Mouse (Mus musculus): ENCODE results near the gene Smyd3. TPM values are rescaled to one million over a fixed set of nuclear protein-coding genes. Genes with fewer than 3 reads are reported as not detected.

Smyd3 gene
- polyA plus RNA-seq, 1 experiment, result 14.2 TPM

DNA sequence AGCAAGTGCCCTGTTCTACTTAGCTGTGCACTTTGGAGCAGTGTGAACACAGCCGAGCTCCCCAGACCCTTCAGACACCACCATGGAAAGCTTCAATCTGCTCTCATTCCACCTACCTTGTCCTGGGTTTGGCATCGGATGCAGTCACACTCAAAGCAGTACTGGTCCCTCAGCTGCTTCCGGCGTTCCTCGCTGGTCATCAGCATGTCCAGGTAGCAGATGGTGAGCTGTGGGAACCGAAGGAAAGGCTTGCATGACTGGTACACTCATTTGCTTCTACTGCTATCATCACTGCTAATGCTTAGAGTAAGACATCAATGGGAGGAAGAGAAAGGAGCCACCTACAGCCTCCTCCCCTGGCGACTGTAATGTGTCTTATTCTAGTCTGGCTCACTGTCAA lies 431.6 kb downstream of the Smyd3 start:
- TF ChIP-seq CTCF (IDR thresholded peaks at IDR 0.05; ENCODE audit: extremely low read depth, insufficient read depth, low read length) (no peak), POLR2A (IDR thresholded peaks at IDR 0.05; ENCODE audit: extremely low read depth, insufficient read depth, low read length) (no peak)
- Histone ChIP-seq H3K4me3 (ENCODE audit: insufficient read depth, low read length) (no peak overlapping the region), H3K4me1 (ENCODE audit: control insufficient read depth, insufficient read depth, low read length) (no peaks in the 10 kb centered on the region), H3K27ac (ENCODE audit: insufficient read depth, low read length) (no peak overlapping the region)

DNA sequence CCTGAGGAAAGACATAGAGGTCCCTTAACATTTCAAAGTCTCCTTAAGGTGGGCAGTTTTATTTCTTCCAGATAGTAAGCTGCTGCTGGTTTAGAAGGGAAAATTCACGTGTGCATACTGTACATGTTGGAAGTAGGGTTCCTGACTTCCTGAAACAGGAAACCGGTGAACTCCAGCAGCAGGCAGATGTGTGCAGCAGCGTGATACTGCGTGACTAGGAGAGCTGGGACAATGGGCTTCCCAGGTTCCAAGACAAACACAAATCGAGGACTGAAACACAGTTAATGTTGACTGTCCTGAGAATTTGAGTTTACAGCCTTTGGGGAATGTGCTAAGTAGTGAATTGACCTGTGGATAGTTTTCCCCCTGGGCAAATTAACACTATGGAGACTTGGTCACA lies 434.7 kb downstream of the Smyd3 start:
- no peak overlapping the region for H3K4me3 ChIP-seq (ENCODE audit: insufficient read depth, low read length)
- H3K4me1 ChIP-seq (ENCODE audit: control insufficient read depth, insufficient read depth, low read length), result no peaks in the 10 kb centered on the region
- no peak for TF ChIP-seq POLR2A (IDR thresholded peaks at IDR 0.05; ENCODE audit: extremely low read depth, insufficient read depth, low read length)
- TF ChIP-seq CTCF (IDR thresholded peaks at IDR 0.05; ENCODE audit: extremely low read depth, insufficient read depth, low read length), result no peak
- H3K27ac ChIP-seq (ENCODE audit: insufficient read depth, low read length), result no peak overlapping the region

DNA sequence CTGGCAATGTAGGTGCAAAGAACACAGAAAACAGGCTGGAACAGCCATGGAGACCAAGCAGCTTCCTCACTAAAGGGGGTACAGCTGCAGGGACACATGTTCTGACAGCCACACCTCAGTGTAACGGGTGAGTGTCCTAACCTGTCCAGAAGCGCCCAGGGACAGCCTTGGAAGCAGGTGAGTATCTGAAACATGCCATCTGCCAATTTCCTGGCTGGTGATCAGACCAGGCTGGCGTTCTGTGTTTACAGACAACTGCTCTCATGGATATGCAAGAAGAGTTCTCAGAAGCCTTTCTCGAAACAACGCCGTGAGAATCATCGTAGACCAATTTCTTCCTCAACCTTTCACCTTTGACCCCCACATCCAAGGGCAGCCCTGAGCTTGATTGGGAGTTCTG lies 444.0 kb downstream of the Smyd3 start:
- H3K4me3 ChIP-seq (ENCODE audit: insufficient read depth, low read length), result no peak overlapping the region
- TF ChIP-seq POLR2A (IDR thresholded peaks at IDR 0.05; ENCODE audit: extremely low read depth, insufficient read depth, low read length) (no peak), CTCF (IDR thresholded peaks at IDR 0.05; ENCODE audit: extremely low read depth, insufficient read depth, low read length) (no peak)
- no peak overlapping the region for H3K27ac ChIP-seq (ENCODE audit: insufficient read depth, low read length)
- no peaks in the 10 kb centered on the region for H3K4me1 ChIP-seq (ENCODE audit: control insufficient read depth, insufficient read depth, low read length)

DNA sequence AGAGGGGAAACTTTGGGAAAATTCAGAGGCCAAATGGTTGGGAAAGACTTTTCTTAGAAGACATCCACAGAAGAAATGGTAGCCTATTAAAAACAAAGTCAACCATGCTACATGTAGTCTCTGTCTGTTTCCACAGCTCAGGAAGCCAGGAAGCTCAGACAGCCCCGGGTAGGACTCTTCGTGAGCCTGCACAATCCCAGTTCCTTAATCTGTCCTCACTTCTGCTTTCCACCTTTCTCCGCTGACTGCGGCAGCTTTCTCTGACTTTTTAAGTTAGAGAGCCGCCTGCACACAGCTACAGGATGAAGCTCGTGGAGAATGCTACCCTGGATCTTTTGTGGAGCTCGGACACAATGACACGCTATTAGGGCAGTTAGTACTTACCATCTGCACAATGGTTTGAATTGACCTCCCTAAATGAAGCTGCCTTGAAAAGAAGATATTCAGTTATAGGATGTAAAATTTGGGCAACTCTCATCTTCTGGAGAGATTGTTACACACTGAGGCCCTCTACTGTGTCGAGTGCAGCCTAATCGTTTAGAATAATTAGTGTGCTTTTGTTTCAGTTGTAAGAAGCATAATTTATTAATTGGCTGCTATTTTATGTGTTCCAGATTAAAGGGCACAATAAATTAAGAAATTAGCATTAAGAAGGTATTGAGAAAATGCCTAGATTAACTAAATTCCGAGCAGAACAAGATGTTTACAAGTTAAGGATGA lies 444.7 kb downstream of the Smyd3 start:
- Histone ChIP-seq H3K4me1 (ENCODE audit: control insufficient read depth, insufficient read depth, low read length) (no peaks in the 10 kb centered on the region), H3K4me3 (ENCODE audit: insufficient read depth, low read length) (no peak overlapping the region), H3K27ac (ENCODE audit: insufficient read depth, low read length) (no peak overlapping the region)
- TF ChIP-seq CTCF (IDR thresholded peaks at IDR 0.05; ENCODE audit: extremely low read depth, insufficient read depth, low read length), result no peak
- TF ChIP-seq POLR2A (IDR thresholded peaks at IDR 0.05; ENCODE audit: extremely low read depth, insufficient read depth, low read length), result no peak

DNA sequence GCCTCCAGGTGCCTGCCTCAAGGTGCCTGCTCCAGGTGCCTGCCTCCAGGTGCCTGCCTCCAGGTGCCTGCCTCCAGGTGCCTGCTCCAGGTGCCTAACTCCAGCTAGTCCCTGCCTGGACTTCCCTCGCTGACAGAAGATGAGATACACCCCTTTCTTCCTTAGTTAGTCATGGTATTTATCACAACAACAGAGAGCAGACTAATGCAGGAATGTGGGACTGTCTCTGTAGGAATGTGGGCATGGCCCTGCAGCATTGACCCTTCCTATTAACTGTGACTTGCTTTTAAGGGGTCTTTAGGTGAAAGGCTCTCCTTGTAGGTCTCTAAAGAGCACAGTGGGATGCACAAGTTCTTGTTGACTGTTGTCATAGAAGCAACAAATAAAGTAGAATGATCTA lies 445.4 kb downstream of the Smyd3 start:
- Histone ChIP-seq H3K27ac (ENCODE audit: insufficient read depth, low read length) (no peak overlapping the region), H3K4me1 (ENCODE audit: control insufficient read depth, insufficient read depth, low read length) (no peaks in the 10 kb centered on the region), H3K4me3 (ENCODE audit: insufficient read depth, low read length) (no peak overlapping the region)
- TF ChIP-seq CTCF (IDR thresholded peaks at IDR 0.05; ENCODE audit: extremely low read depth, insufficient read depth, low read length) (no peak), POLR2A (IDR thresholded peaks at IDR 0.05; ENCODE audit: extremely low read depth, insufficient read depth, low read length) (no peak)

DNA sequence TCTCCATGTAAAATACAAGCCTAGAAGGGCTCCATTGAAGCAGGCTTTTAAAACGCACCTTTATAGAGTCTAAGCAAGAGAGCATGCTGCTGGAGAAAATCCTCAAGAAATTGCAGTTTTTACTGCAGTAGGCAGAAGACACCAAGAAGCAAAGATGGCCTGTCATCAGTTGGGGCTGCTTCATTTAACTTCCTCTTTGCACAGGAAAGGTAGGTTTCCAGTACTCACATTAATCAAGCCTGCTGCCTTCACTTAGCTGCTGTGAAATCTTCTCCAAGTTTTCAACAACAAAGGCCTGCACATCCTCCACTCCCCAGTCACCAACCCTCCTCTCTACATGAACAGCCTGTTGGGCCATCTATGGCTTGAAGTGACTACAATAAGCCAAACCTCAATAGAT lies 448.9 kb downstream of the Smyd3 start:
- Histone ChIP-seq H3K27ac (ENCODE audit: insufficient read depth, low read length) (no peak overlapping the region), H3K4me3 (ENCODE audit: insufficient read depth, low read length) (no peak overlapping the region), H3K4me1 (ENCODE audit: control insufficient read depth, insufficient read depth, low read length) (no peaks in the 10 kb centered on the region)
- TF ChIP-seq POLR2A (IDR thresholded peaks at IDR 0.05; ENCODE audit: extremely low read depth, insufficient read depth, low read length), result no peak
- TF ChIP-seq CTCF (IDR thresholded peaks at IDR 0.05; ENCODE audit: extremely low read depth, insufficient read depth, low read length), result no peak

DNA sequence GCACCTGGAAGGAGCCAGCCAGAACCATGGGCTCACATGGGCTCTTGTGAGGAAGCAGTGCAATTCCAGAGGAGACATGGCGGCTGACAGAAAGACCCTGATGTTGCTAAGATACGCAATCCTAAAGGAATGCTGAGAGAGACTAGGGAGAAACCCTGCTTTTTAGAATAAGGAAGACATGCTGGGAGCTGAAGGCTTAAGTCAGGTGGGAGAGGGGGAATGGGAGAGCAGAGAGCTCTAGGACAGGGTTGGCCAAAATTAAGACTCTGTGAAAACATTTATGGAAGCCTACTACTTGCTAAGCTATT lies 452.6 kb downstream of the Smyd3 start:
- TF ChIP-seq POLR2A (IDR thresholded peaks at IDR 0.05; ENCODE audit: extremely low read depth, insufficient read depth, low read length) (no peak), CTCF (IDR thresholded peaks at IDR 0.05; ENCODE audit: extremely low read depth, insufficient read depth, low read length) (no peak)
- H3K27ac ChIP-seq (ENCODE audit: insufficient read depth, low read length), result no peak overlapping the region
- peaks cover 2% of the 10 kb centered on the region; the same call in 1 of the 2 replicates for H3K4me1 ChIP-seq (ENCODE audit: control insufficient read depth, insufficient read depth, low read length)
- no peak overlapping the region for H3K4me3 ChIP-seq (ENCODE audit: insufficient read depth, low read length)

DNA sequence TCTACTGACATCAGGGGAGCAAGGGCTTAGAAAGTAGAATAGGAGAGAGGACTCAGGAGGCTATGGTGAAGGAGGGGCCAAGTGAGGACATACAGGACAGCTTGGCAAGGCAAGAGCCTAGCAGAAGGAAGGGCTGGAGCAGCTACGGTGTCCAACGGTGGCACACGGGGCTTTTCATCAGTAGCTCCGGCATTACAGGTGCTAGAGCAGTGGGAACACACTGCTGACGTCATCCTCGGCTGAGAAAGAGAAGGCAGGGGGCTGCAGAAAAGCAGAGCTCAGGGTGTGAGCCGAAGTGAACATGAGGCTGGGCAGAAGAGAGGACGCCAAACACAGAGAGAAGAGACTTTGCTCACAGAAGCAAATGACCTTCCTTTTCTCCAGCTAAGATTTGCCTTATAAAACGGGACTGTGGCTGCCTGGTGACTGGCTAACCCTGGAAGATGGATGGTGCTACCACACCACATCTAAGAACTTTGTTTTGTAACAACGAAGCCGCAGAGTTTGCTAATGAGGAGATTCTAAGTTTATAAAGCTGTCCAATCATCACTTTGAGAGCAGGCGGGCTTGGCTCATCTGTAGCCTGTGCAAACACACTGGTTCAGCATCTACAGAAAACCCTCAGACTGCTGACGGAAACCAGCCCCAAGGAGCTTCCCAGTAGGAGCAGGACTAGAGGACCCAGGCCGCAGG lies 453.1 kb downstream of the Smyd3 start:
- no peak overlapping the region for H3K4me3 ChIP-seq (ENCODE audit: insufficient read depth, low read length)
- no peak overlapping the region for H3K27ac ChIP-seq (ENCODE audit: insufficient read depth, low read length)
- peaks cover 2% of the 10 kb centered on the region; the same call in 1 of the 2 replicates for H3K4me1 ChIP-seq (ENCODE audit: control insufficient read depth, insufficient read depth, low read length)
- TF ChIP-seq POLR2A (IDR thresholded peaks at IDR 0.05; ENCODE audit: extremely low read depth, insufficient read depth, low read length) (no peak), CTCF (IDR thresholded peaks at IDR 0.05; ENCODE audit: extremely low read depth, insufficient read depth, low read length) (no peak)

DNA sequence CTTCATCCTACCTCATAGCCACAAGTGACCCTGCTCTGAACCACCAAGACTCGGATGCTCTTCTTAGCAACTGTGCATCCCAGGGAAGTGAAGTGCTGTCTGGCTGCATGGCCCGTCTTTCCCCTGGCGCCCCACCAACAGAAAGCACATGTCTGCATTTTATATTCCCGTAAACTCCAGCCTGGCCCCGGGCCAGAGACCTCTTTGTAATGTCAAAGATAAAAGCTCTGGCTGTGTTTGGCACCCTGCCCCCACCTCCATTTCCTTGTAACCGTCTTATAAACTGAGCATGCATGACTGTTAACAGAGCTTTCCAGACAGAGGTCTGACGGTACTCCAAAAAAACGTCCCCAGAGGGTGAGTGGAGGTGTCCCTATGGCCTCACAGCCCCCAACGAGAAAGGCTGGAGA lies 456.1 kb downstream of the Smyd3 start:
- no peak for TF ChIP-seq POLR2A (IDR thresholded peaks at IDR 0.05; ENCODE audit: extremely low read depth, insufficient read depth, low read length)
- TF ChIP-seq CTCF (IDR thresholded peaks at IDR 0.05; ENCODE audit: extremely low read depth, insufficient read depth, low read length), result no peak
- H3K27ac ChIP-seq (ENCODE audit: insufficient read depth, low read length), result no peak overlapping the region
- H3K4me3 ChIP-seq (ENCODE audit: insufficient read depth, low read length), result no peak overlapping the region
- H3K4me1 ChIP-seq (ENCODE audit: control insufficient read depth, insufficient read depth, low read length), result peaks cover 3% of the 10 kb centered on the region

DNA sequence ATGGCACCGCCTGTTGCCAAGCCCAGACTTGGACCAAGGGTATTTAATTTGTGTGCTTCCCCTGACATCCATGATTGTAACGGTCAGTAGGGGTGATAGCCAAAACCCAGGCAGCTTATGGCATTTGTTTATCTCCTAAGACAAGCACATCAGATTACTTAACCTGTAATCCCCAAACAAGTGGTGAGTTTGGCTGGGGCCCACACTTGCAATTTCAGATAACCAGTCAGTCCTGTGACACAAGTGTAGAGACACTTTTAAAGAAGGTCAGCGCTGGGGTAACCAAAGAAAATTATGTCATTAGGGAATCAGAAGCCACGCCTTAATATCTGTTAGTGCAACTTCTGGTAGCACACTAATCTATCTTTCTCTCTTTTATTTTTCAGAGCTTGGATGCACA lies 456.8 kb downstream of the Smyd3 start:
- H3K4me1 ChIP-seq (ENCODE audit: control insufficient read depth, insufficient read depth, low read length), result peaks cover 3% of the 10 kb centered on the region
- no peak for TF ChIP-seq CTCF (IDR thresholded peaks at IDR 0.05; ENCODE audit: extremely low read depth, insufficient read depth, low read length)
- no peak for TF ChIP-seq POLR2A (IDR thresholded peaks at IDR 0.05; ENCODE audit: extremely low read depth, insufficient read depth, low read length)
- no peak overlapping the region for H3K27ac ChIP-seq (ENCODE audit: insufficient read depth, low read length)
- no peak overlapping the region for H3K4me3 ChIP-seq (ENCODE audit: insufficient read depth, low read length)
